ENCODE assay signal across 28 mouse cellular contexts in the genomic region with DNA sequence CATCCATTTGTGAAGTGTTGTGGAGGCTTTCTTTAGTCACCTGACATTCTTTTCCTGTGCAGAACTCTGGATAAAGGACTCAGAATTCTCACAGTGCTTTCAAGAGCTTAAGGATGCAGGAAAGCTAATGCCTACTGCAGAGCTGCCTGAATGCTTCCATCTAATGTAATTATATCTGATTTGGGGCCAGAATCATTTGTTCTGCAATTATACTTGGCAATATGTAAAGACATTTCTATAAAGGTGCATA.
A peak's percentile ranks its signal among the peaks of the same experiment; 100 is the strongest.
DNase-seq lines count a peak whose midpoint lies in the region; ATAC-seq and TF ChIP-seq lines count a peak whose summit lies in the region.
"Had no signal": no experiment of that assay in that cellular context is flagged by ENCODE, and none has a peak within 500 bp of the region (broad histone marks: within the 10 kb centered on the region; RNA-seq: fewer than 3 reads in every experiment).

No protein-coding gene starts in this region.

- no peaks in the 10 kb centered on the region for H3K9me3 ChIP-seq in forebrain, embryonic 10.5 days
- no peaks in the 10 kb centered on the region for H3K9me3 ChIP-seq in forebrain, embryonic 11.5 days (ENCODE audit: control insufficient read depth, low read length)
- H3K9me3 ChIP-seq in heart, embryonic 12.5 days (replicated peaks): no peaks in the 10 kb centered on the region
- H3K9me3 ChIP-seq in heart, embryonic 11.5 days (replicated peaks; ENCODE audit: control insufficient read depth, low read length): no peaks in the 10 kb centered on the region
- H3K9me3 ChIP-seq in heart, postnatal 0 days (replicated peaks; ENCODE audit: control insufficient read depth, low read length): no peaks in the 10 kb centered on the region
- no peaks in the 10 kb centered on the region for H3K9me3 ChIP-seq in midbrain, embryonic 13.5 days
- H3K9me3 ChIP-seq in midbrain, embryonic 14.5 days (ENCODE audit: control insufficient read depth, low read length): no peaks in the 10 kb centered on the region
- H3K9me3 ChIP-seq: embryonic facial prominence, embryonic 13.5 days; hindbrain, embryonic 13.5 days; liver, embryonic 15.5 days; midbrain, embryonic 10.5 days; neural tube, embryonic 12.5 days had no signal

- no peak overlapping the region for H3K4me2 ChIP-seq in forebrain, embryonic 11.5 days (ENCODE audit: low read depth, low read length, severe bottlenecking)
- no peak overlapping the region for H3K4me2 ChIP-seq in heart, embryonic 12.5 days
- H3K4me2 ChIP-seq in heart, embryonic 11.5 days: no peak overlapping the region
- no peak overlapping the region for H3K4me2 ChIP-seq in heart, postnatal 0 days (ENCODE audit: low read depth, low read length)
- H3K4me2 ChIP-seq in midbrain, embryonic 13.5 days (replicated peaks): no peak overlapping the region
- no peak overlapping the region for H3K4me2 ChIP-seq in midbrain, embryonic 14.5 days (ENCODE audit: low read length)
- H3K4me2 ChIP-seq: embryonic facial prominence, embryonic 13.5 days; hindbrain, embryonic 13.5 days; liver, embryonic 15.5 days; lung, embryonic 14.5 days; neural tube, embryonic 12.5 days had no signal

- no peak overlapping the region for H3K9ac ChIP-seq in forebrain, embryonic 11.5 days (ENCODE audit: low read length)
- no peak overlapping the region for H3K9ac ChIP-seq in heart, embryonic 12.5 days
- no peak overlapping the region for H3K9ac ChIP-seq in heart, embryonic 11.5 days (ENCODE audit: low read depth, low read length)
- H3K9ac ChIP-seq in heart, postnatal 0 days (replicated peaks; ENCODE audit: low read depth, low read length): no peak overlapping the region
- no peak overlapping the region for H3K9ac ChIP-seq in midbrain, embryonic 13.5 days (replicated peaks)
- no peak overlapping the region for H3K9ac ChIP-seq in midbrain, embryonic 14.5 days (replicated peaks; ENCODE audit: low read length)
- H3K9ac ChIP-seq: embryonic facial prominence, embryonic 13.5 days; hindbrain, embryonic 13.5 days; liver, embryonic 15.5 days; lung, embryonic 14.5 days; neural tube, embryonic 12.5 days had no signal

- TF ChIP-seq EP300 in heart, postnatal 0 days (IDR thresholded peaks at IDR 0.05; ENCODE audit: low read depth): no peak

- no peaks in the 10 kb centered on the region for H3K27me3 ChIP-seq in forebrain, embryonic 10.5 days (ENCODE audit: poor library complexity, severe bottlenecking)
- H3K27me3 ChIP-seq in forebrain, embryonic 11.5 days (ENCODE audit: control insufficient read depth, insufficient read depth, low read length): no peaks in the 10 kb centered on the region
- no peaks in the 10 kb centered on the region for H3K27me3 ChIP-seq in heart, embryonic 12.5 days (replicated peaks)
- no peaks in the 10 kb centered on the region for H3K27me3 ChIP-seq in heart, embryonic 11.5 days (ENCODE audit: control insufficient read depth, insufficient read depth, low read length)
- H3K27me3 ChIP-seq in heart, postnatal 0 days (ENCODE audit: control insufficient read depth, insufficient read depth, low read length): no peaks in the 10 kb centered on the region
- peaks cover 33% of the 10 kb centered on the region for H3K27me3 ChIP-seq in midbrain, embryonic 13.5 days
- H3K27me3 ChIP-seq in midbrain, embryonic 14.5 days (ENCODE audit: control insufficient read depth, insufficient read depth, low read length): peaks cover 13% of the 10 kb centered on the region; the same call in 1 of the 2 replicates
- H3K27me3 ChIP-seq: CH12.LX; embryonic facial prominence, embryonic 13.5 days; liver, embryonic 15.5 days; neural tube, embryonic 12.5 days had no signal

- no peaks in the 10 kb centered on the region for H3K36me3 ChIP-seq in forebrain, embryonic 10.5 days (replicated peaks)
- no peaks in the 10 kb centered on the region for H3K36me3 ChIP-seq in forebrain, embryonic 11.5 days (ENCODE audit: control insufficient read depth, insufficient read depth, low read length)
- H3K36me3 ChIP-seq in heart, embryonic 12.5 days: no peaks in the 10 kb centered on the region
- no peaks in the 10 kb centered on the region for H3K36me3 ChIP-seq in heart, embryonic 11.5 days (ENCODE audit: control insufficient read depth, insufficient read depth, low read length)
- H3K36me3 ChIP-seq in heart, postnatal 0 days (replicated peaks; ENCODE audit: control insufficient read depth, insufficient read depth, low read length): no peaks in the 10 kb centered on the region
- H3K36me3 ChIP-seq in midbrain, embryonic 13.5 days: no peaks in the 10 kb centered on the region
- no peaks in the 10 kb centered on the region for H3K36me3 ChIP-seq in midbrain, embryonic 14.5 days (ENCODE audit: control insufficient read depth, insufficient read depth, low read length)
- H3K36me3 ChIP-seq: embryonic facial prominence, embryonic 13.5 days; hindbrain, embryonic 13.5 days; liver, embryonic 15.5 days; midbrain, embryonic 10.5 days; neural tube, embryonic 12.5 days had no signal

- H3K27ac ChIP-seq in forebrain, embryonic 10.5 days: 0 out of 2 replicates have a peak overlapping the region, but pooled peaks have one; percentile 36
- no peak overlapping the region for H3K27ac ChIP-seq in forebrain, embryonic 11.5 days (ENCODE audit: low read depth, low read length)
- peak overlapping the region; percentile 48 for H3K27ac ChIP-seq in heart, embryonic 12.5 days (ENCODE audit: poor library complexity, severe bottlenecking)
- H3K27ac ChIP-seq in heart, embryonic 11.5 days (ENCODE audit: low read depth, low read length): no peak overlapping the region
- H3K27ac ChIP-seq in heart, postnatal 0 days (ENCODE audit: low read depth): peak overlapping the region; percentile 62; the same call in 1 of the 2 replicates
- H3K27ac ChIP-seq in midbrain, embryonic 13.5 days: 0 out of 2 replicates have a peak overlapping the region, but pooled peaks have one; percentile 36
- H3K27ac ChIP-seq in midbrain, embryonic 14.5 days (replicated peaks; ENCODE audit: low read depth, low read length): no peak overlapping the region
- H3K27ac ChIP-seq: embryonic facial prominence, embryonic 13.5 days; heart, adult 2 months; hindbrain, embryonic 13.5 days; liver, embryonic 15.5 days; midbrain, embryonic 10.5 days; neural tube, embryonic 12.5 days had no signal

- no peak for TF ChIP-seq CTCF in heart, postnatal 0 days (IDR thresholded peaks at IDR 0.05; ENCODE audit: low read depth)

- H3K4me3 ChIP-seq in forebrain, embryonic 10.5 days: no peak overlapping the region
- H3K4me3 ChIP-seq in forebrain, embryonic 11.5 days (ENCODE audit: low read depth, low read length): no peak overlapping the region
- no peak overlapping the region for H3K4me3 ChIP-seq in heart, embryonic 12.5 days
- H3K4me3 ChIP-seq in heart, embryonic 11.5 days (ENCODE audit: low read depth, low read length): no peak overlapping the region
- H3K4me3 ChIP-seq in heart, postnatal 0 days (ENCODE audit: low read depth, low read length): no peak overlapping the region
- H3K4me3 ChIP-seq in midbrain, embryonic 13.5 days (replicated peaks): no peak overlapping the region
- no peak overlapping the region for H3K4me3 ChIP-seq in midbrain, embryonic 14.5 days (replicated peaks; ENCODE audit: low read depth, low read length)
- H3K4me3 ChIP-seq: embryonic facial prominence, embryonic 13.5 days; heart, adult 2 months; hindbrain, embryonic 13.5 days; liver, embryonic 15.5 days; midbrain, embryonic 10.5 days; myocyte; neural tube, embryonic 12.5 days had no signal

- DNase-seq in forebrain, embryonic 10.5 days (ENCODE audit: extremely low spot score, low spot score): no peak
- DNase-seq in forebrain, embryonic 11.5 days (ENCODE audit: low spot score): no peak
- peak; percentile 33 for DNase-seq in heart, postnatal 0 days (ENCODE audit: low spot score)
- no peak for DNase-seq in heart, postnatal 14 days
- no peak for DNase-seq in midbrain, embryonic 14.5 days
- DNase-seq: adrenal gland, adult 2 months; adrenal gland, postnatal 36 days; cerebellum, adult 18-20 months; gastrocnemius, postnatal 25 days; heart, adult 2 months; layer of hippocampus, adult 9-11 months; right cerebral cortex, adult 18-20 months; spleen, adult 18-20 months; thymus, adult 18-20 months; thymus, postnatal 25 days had no signal

- intact Hi-C loops in heart, postnatal 14 days (cut with DNase I): no loop called here

- H3K4me1 ChIP-seq in forebrain, embryonic 10.5 days: peaks cover 47% of the 10 kb centered on the region
- H3K4me1 ChIP-seq in forebrain, embryonic 11.5 days (replicated peaks; ENCODE audit: control insufficient read depth, insufficient read depth, low read length): peaks cover 14% of the 10 kb centered on the region
- H3K4me1 ChIP-seq in heart, embryonic 12.5 days (replicated peaks): peaks cover 44% of the 10 kb centered on the region
- H3K4me1 ChIP-seq in heart, embryonic 11.5 days (ENCODE audit: control insufficient read depth, insufficient read depth, low read length): peaks cover 31% of the 10 kb centered on the region
- H3K4me1 ChIP-seq in heart, postnatal 0 days (ENCODE audit: control insufficient read depth, insufficient read depth): peaks cover 31% of the 10 kb centered on the region
- H3K4me1 ChIP-seq in midbrain, embryonic 13.5 days (replicated peaks): peaks cover 32% of the 10 kb centered on the region
- peaks cover 14% of the 10 kb centered on the region for H3K4me1 ChIP-seq in midbrain, embryonic 14.5 days (ENCODE audit: control insufficient read depth, insufficient read depth, low read length)
- H3K4me1 ChIP-seq: liver, embryonic 15.5 days; neural tube, embryonic 12.5 days had no signal

- ATAC-seq in forebrain, embryonic 11.5 days (replicated peaks; ENCODE audit: low FRiP score): no peak
- no peak for ATAC-seq in heart, embryonic 12.5 days (ENCODE audit: insufficient number of reproducible peaks, low FRiP score)
- ATAC-seq in heart, embryonic 11.5 days (replicated peaks; ENCODE audit: insufficient number of reproducible peaks, low FRiP score, low TSS enrichment): no peak
- no peak for ATAC-seq in heart, postnatal 0 days (ENCODE audit: insufficient read depth, low read depth)
- peak; percentile 43; the same call in 1 of the 2 replicates for ATAC-seq in midbrain, embryonic 13.5 days
- no peak; the same call in 1 of the 2 replicates for ATAC-seq in midbrain, embryonic 14.5 days (ENCODE audit: low FRiP score, low TSS enrichment)
- ATAC-seq: activated CD4-positive, CD25-positive, alpha-beta regulatory T cell, adult 4 months; intestine, postnatal 0 days had no signal

Comparison
In these comparisons a context has a peak if more than half of its experiments do, and no peak if none do; other contexts are left out.
1. H3K27ac ChIP-seq: peak in forebrain, embryonic 10.5 days (single experiment), heart, embryonic 12.5 days (single experiment), heart, postnatal 0 days (single experiment) and midbrain, embryonic 13.5 days (single experiment); none in forebrain, embryonic 11.5 days (single experiment), heart, embryonic 11.5 days (single experiment) and midbrain, embryonic 14.5 days (single experiment).